Mouse (Mus musculus): ENCODE measurements around the gene Drg1.

Drg1 gene

DNA sequence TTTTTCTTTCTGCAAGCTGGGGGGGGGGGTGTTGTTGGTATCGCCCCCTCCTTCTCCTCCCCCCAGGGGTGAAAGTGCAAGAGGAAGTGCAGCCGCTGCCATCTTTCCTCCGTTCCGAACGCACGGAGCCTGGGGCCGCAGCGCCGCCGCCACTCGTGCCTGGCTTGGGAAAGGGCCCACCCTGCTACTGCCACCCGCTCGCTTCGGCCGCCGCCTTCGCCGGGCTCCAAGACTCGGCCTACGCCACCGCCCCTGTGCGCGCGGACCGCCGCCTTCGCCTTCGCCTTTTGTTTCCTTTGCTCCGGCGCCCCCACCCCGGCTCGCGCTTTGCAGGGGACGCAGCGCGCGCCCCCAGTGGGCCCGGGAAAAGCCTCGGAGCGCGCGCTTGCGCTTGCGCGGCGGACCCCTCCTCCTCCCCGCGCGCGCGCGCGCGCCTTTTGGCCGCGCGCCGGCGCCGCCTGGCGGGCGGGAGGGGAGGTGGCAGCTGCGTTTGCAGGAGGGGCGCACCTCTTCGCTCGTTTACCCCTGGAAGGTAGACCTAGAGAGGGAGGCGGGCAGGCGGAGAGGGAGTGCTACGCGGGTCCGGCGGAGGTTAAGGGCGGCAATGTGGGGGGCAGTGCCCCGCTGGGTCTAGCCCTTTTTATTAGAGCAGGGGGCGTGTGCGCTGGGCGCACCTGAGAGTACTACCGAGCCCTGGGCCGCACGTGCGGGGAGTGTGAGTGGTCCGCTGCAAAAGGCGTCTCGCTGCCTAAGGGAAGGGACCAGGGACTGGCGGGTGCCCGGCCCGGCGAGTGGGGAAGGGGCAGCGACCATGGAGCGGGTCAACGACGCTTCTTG is 23.8 kb upstream of the Drg1 start:
- DNase-seq, result peak; percentile 96

DNA sequence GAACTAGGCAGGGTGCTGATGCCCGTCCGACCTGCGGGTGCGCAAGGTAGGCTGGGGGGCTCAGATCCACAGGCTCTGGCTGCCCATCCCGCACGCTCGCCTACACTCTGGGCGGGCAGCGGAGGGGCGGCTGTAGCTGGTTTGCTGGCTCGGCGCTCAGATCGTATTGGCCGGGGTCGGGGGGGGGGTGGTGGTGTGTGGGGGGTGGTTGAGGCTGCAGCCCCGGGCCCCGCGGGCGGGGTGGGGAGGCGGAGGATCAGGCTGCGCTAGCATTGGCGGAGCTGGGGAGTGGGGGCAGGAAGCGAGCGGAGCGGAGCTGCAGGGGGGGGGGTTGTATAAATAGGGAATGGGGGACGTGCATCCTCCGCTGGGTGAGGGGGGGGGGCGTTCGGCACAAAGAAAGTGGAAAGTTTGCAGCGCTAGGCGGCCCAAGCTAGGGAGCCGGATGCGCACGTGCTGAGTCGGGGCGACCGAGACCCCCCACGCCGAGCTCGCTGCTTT is 23.1 kb upstream of the Drg1 start:
- peak; percentile 96 for DNase-seq

DNA sequence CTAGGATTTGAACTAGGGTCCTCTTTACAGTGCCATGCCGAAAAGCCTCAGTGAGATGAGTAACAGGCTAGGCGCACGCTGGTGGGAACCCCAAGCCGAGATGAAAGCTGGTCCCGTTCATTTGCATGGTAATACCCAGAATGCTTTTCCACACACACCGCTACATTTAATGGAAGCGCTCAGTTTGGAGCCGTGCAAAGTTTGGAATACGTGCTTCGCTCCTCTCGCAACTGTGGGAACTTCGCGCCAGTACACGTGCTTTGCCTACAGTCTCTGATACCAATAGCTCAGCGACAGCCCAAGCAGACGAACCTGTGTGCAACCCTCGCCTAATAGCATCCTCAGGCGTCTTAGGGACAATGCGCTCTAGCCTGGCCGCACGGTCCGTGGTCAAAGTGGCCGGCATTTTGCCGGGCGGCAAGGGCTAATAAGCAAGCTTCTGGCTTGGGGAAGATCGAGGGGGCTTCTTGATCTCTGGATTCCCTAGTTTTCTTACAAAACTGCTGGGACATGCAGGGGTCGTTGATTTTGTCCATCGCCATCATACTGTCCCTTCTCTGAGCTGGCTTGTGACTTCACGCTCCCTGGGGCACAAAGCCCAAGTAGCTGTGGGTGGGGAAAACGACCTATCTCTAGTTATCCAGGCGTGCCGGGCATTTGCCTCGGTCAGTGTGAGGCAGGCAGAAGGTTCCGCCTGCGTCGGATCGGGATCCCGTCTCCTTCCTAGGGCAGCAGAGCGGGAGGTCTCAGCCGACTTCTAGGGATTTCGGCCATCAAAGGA is 22.5 kb upstream of the Drg1 start, which contains the start of gene Patz1:
TSS of gene Patz1 (plus strand) at position 354 of the 781 bp plus-strand sequence.
- peak; percentile 77 for DNase-seq

DNA sequence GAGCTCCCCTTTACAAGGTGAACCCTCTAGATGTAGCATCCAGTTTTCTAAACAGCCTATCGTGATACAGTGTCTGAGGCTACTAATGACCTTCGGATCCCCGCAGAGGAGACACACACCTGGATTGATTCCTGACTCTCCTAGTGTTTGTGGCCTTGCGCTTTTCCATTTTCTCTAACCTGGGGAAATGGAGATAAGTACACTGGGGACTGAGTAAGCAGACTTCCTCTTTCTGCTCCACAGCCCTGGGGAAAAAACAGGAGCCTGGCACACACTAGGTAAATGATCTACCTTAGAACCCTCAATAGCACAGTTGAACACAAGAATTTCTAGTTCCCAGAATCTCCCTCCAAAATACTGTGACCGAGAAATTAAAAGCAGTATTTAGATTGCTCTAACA is 21.7 kb upstream of the Drg1 start:
- DNase-seq, result no peak

DNA sequence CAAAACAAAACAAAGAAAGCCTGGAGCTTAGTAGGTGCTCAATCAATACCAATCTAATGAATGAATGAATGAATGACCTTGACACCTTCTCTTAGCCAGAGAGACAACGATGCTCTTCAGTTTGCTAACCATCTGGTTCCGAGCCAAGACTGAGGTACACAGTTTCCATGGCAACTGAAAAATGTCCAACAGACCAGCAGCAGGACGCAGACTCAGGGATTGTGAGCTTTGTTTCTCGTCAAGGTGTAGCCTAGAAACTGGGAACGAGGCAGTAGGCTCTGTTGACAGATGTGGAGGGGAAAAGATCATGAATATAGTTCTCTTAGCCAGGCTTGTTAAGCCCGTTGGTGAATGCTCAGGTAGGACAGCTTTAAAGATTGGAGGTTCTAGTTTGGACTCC is 20.9 kb upstream of the Drg1 start:
- peak; percentile 29 for DNase-seq

DNA sequence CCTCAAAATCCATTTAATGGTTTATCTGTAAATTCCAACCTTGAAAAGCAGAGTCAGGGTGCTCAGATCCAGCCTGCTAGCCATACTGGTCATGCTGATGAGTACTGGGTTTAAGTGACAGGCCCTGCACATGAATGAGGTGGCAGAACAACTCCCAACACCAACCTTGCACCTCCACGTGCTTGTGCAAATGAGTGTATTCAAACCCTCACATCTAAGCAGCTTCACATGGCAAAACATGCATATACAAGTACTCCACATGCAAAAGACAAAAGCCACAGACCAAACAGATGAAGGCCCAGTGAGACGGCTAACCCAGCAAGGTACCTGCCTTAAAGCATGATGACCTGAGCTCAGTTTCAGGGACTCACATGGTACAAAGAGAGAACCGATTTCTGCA is 19.7 kb upstream of the Drg1 start:
- no peak for DNase-seq

DNA sequence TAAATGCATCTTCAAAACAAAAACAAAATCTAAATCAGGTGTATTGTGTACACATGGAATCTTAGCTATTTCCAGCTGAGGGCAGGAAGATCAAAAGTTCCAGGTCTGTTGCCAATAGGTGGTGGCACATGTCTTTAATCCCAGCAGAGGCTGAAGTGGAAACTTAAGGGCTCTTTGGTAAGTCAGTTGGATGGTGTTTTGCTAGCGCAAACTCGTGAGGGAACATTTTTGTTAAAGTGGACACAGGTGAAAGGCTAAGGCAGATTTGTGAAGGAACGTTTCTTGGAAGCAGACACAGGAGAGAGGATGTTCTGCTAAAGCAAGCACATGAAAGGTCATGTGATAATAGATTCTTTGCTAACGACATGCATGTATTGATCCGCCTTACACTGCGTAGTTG is 17.4 kb upstream of the Drg1 start:
- no peak for DNase-seq

DNA sequence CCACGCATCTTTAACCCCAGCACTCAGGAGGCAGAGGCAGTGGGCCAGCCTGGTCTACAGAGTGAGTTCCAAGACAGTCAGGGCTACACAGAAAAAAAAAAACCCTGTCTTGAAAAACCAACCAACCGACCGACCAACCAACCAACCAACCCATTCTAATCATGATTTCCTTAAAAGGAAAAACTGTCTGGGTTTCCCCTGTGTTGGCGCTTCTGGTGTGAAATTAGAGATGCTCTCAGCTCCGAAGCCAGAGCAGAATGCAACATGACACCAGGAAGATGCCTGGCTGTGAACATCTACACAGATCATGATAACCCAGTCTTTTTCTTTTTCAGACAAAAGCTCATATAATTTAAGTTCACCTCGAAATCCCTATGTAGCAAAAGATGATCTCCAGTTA is 16.7 kb upstream of the Drg1 start:
- DNase-seq, result no peak

DNA sequence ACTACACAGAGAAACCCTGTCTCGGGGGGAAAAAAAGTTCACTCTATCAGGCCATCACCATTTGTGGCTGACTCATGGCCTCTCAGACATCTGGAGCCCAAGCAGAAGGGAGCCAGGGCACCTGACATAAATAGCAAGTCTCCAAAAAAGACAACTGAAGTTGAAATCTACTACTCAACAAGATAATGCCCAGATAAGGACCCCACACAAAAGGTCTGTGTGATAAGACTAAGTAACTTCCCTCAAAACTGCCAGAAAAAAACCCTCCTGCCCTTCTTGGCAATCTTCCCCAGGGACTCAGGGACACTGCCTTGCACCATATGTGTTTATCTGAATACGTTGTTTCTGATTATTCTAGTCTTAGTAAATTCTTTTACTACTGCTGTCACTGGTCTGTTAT is 13.5 kb upstream of the Drg1 start:
- DNase-seq, result no peak

DNA sequence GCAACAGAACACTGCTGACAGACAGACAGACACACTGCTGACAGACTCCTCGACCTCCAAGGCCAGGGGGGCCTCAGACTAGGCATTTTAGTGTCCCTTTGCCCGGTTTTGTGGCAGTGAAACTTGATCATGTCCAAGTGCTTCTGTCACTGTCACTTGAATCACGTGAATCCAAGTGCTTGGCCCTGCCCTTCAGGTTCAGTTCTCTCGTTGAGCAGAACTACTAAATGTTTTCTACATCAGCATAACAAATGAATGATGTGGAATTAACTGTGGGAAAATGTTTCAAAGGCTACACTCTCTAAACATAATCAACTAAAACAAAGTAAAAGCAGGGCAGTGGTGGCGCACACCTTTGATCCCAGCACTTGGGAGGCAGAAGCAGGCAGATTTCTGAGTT is 12.1 kb upstream of the Drg1 start:
- DNase-seq, result no peak

DNA sequence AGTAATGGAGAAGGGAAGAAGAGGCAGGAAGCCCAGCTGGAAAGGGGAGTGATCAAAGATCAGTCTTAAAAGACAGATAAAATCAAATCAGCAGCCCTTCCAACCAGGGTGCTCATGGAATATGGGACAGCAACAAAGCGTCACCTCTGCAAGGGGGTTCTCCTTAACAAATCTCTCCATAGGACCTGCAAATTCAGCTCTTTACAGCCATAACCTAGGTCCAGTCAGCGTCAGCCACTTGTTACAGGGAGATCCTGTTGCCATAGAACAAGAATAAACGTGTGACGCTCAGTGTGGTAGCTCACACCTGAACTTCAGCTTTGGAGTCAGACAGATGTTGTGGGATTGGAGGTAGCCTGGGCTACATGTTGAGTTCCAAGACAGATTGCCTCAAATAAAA is 3.0 kb upstream of the Drg1 start:
- no peak for DNase-seq

DNA sequence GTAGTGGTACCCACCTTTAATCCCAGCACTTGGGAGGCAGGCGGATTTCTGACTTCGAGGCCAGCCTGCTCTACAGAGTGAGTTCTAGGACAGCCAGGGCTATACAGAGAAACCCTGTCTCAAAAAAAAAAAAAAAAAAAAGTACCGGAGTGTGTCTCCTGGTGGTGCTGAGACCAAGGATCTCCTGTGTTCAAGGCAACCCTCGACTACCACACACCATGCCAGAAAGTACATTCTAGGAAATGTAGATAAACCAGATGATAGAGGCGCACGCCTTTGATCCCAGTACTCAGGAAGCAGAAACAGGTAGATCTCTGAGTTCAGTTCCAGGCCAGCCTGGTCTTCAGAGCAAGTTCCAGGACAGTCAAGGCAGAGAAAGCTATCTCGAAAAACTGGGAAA is 918 bp upstream of the Drg1 start:
- DNase-seq, result no peak

DNA sequence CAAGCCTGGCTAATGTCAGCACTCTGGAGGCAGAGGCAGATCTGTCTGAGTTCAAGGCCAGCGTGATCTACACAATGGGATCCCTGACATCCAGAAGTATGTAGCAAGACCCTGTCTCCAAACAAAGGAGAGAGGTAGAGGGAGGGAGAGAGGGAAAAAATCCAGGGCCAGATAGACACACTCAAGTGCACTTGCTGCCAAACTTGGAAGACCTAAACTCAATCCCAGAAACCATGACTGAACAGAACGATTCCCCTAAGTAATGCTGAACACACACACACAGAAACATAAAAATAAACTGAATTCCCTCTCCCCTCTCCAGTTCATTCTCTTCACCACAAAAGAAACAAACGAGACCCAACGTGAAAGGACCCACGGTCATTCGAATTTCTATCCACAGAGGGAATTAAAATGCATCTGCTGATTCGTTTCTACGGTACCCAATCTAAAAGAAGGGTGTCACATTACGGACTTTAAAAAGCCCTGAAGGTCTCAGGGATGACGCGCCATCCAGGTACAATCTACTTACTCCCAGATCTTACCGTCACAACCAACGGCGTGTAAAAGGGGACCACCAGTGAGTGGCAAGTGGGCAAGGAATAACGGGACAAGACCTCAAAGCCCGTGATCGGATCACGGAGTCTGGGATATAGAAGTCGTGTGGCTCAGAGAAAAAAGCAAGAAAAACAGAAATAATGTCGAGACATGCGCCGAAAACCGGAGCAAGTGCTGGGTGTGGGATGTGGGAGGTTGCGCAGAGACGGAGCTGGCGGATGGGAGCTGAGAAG is 730 bp downstream of the Drg1 start:
- DNase-seq, result no peak

DNA sequence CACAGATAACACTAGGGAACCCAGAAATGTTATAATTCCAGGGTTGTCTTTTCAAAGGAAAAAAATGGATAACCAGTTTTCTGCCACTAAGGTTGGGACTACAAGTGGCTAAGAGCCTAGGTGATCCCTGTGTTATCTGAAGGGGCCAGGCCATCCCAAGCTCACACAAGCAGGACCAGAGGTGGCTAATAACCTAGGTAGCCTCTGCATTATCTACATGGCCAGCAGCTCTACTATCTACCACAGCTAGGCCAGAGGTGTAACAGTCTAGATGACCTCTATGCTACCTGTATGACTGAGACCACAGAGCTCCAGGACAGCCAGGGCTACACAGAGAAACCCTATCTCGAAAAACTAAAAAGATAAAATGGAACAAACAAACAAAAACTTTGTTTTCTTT is 6.7 kb downstream of the Drg1 start:
- DNase-seq, result no peak

DNA sequence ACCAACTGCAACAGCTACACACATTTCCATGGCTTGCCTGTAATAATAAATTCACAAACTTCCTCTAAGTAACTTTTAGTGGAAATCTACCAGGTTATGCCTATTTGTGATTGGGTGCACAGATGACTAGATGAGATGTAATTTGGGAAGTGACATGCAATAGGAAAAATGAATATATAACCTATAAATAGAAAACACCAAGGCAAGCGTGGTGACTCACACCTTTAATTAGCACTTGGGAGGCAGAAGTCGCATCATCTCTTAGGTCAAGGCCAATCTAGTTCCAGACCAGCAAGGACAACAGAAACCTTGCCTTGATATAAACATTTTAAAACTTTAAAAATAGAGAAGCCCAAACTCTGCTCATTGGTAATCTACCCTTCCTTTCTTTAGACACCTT is 18.8 kb downstream of the Drg1 start:
- DNase-seq, result no peak

DNA sequence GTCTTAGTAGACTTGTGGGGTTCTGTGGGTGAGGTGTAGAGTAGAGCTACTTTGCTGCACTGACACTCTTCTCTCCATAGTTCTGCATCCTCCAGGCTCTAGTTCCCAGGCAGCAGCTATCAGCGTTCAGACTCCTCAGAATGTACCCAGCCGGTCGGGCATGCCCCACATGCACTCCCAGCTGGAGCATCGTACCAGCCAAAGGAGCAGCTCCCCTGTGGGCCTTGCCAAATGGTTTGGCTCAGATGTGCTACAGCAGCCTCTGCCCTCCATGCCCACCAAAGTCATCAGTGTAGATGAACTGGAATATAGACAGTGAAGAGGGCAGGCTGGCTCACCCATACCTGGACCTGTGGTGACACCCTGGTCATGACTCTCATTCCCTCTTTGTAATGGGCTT is 22.4 kb downstream of the Drg1 start:
- DNase-seq, result no peak

DNA sequence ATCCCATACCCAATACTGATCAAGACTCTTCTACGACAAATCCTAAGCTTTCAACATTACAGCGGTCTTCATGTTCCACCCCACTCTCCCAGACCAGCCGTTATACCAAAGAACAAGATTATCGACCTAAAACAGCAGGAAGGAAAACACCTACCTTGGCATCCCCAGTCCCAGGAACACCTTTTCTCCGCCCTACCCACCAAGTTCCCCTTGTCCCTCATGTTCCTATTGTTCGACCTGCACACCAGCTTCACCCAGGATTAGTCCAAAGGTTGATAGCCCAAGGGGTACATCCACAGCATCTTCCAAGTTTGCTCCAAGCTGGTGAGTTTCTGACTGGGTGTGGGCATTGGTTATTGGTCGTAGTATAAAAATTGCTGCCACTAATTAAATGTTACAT is 23.8 kb downstream of the Drg1 start:
- DNase-seq, result no peak

DNA sequence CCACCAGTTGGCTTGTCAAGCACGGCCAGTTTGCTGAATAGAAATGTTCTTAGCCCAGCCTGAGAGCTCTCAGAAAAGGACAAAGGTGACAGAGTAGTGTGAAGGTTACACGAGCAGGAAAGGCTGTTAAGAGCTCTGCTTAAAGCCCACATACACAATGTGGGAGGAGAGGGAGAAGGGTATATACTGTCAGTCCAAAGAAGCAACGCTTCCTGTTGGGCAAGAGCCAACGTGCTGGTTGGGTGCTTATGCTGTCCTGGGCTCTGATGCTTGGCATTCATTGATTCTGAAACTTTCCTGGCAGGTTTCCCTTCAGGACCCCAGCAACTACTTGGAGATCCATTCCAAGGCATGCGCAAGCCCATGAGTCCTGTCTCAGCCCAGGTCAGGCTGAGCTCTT is 30.9 kb downstream of the Drg1 start:
- DNase-seq, result no peak

DNA sequence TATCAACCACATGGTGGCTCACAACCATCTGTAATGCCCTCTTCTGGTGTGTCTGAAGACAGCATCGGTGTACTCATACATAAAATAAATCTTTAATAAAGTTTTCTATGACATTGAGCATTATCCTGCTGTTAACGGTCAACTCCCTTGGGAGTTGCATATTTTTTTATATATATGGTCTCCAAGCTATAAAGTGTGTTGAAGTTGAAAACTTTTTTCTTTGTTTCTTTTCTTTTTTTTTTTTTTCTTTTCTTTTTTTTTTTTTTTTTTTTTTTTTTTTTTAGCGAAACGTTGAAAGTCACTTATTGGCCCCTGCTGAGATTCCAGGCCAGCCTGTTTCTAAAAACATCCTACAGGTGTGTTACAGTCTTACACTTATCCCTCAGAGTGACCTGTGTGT is 32.5 kb downstream of the Drg1 start:
- DNase-seq, result no peak

DNA sequence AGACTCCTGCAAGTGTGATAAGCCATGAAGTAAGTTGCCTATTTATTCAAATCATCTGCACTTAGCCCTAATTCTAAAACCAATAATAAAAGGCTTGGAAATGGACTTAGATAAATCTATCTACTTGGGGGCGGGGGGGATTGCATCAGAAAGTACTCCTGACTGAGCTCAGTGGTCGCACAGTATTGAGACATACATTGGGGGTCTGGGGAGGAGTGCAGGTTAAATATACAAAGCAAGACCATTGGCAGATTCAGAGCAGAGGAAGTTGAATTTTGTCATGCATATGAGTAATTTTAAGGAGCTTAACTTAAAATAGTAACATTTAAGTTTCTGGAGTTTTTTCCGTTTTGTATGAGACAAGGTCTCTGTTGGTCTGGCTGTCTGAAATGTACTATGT is 34.0 kb downstream of the Drg1 start:
- no peak for DNase-seq

DNA sequence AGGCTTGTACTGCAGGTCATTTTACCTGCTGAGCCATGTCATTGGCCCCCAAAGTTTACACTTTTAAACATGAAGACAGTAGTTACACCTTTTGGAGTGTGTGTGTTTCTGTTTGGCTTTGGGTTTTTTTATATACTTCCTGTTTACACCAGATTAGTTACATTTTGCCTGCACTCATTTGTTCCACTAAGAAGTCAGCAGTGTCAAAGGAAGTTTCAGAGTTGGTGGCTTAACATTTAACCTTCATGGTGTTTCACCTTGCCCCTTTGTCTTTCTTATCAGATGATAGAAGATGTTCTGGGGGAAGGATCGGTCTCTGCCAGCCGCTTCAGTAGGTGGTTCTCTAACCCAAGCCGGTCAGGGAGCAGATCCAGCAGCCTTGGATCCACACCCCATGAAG is 39.1 kb downstream of the Drg1 start:
- no peak for DNase-seq

DNA sequence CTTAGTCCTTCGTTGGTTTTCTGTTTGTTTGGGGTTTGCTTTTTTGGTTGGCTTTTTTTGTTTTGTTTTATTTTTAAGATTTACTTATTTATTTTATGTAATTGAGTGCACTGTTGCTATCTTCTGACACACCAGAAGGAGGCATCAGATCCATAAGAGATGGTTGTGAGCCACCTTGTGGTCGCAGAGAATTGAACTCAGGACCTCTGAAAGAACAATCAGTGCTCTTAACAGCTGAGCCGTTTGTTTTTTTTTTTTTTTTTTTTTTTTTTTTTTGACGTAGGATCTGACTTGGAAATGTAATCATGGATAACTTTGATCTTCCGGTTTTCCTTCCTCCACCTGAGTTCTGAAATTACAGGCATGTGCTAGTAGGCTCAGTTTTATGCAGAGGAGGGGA is 43.1 kb downstream of the Drg1 start:
- no peak for DNase-seq

DNA sequence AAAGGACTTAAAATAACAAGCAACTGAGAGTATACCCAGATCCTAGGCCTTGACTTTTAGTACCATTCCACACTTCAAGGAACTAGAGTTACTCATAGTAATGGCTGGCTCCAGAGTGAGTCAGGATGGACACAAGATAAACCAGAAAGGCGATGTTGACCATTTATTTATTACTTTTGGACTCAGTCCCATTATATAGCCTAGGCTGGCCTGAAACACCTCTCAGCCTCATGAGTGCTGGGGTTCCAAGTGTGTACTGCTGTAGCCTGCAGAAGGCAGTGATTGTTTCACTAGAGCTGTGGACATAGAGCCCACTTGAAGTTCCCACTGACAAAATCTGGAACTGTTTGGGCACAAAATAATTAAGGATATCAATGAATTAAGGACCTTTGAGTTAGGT is 53.7 kb downstream of the Drg1 start:
- no peak for DNase-seq

DNA sequence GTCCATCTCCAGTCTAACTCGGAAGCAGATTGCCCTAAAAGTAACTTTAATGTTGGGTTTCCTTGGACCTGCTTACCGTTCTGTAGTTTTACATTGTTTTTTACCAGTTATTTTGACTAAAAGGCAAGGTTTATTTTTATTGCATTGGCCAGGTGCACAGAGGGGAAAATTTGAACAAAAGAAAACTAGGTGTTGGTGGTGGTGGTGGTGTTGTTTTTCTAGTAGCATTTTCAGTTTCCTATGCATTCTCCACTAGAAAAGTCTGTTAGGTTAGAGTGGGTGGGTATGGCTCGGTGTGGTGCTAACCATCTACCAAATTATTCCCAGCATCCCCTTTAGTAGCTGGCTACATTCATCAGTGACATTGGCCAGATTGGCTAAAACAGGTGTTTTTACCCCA is 59.4 kb downstream of the Drg1 start:
- DNase-seq, result no peak
